Mouse (Mus musculus) kidney, adult 2 months (tissue): Measurements from ENCODE around the gene Kdm1a.

Experiments
- CTCF ChIP-seq: fragments of 200-500 bp; conservative IDR thresholded peaks from 2 replicates; pipeline ENCODE4 v1.5.1; 2011; ENCODE audit warnings: low read depth, mild to moderate bottlenecking, control low read depth, low read length, moderate library complexity, mixed read lengths; ENCODE audit not compliant: insufficient read depth, insufficient read length
- POLR2A ChIP-seq: fragments of 200-500 bp; IDR thresholded peaks from one replicate; pipeline ENCODE4 v1.6.1; 2011; ENCODE audit warnings: low read depth, low read length, control low read depth

DNA sequence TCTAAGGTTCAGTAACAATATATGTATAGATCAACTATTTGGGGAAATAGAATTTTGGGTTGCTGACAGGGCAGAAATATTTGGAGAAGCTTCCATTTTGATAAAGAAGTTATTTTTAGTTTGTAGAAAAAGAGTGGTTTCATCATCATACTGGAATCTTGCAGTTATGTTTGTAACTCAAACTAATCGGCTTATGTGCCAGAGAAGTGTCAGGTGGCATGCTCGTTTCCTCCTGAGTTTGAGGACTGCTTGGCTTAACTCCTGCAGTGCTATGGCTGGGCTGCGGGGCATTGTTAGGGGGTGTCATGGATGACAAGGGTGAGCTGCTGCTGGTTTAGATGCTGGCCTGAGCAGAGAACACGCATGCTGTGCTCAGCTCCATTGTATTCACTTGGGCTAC lies 90.8 kb downstream of the Kdm1a start:
- TF ChIP-seq POLR2A (no peak), CTCF (no peak)
